Mouse (Mus musculus): Measurements from ENCODE around the gene Gpr18.

- no peak for TF ChIP-seq POLR2A (IDR thresholded peaks at IDR 0.05; ENCODE audit: low read depth, low read length)
- TF ChIP-seq CTCF (IDR thresholded peaks at IDR 0.05; ENCODE audit: extremely low read depth, insufficient read depth, insufficient read length, insufficient replicate concordance), result no peak
Observed at GRCm38 (mm10) chr14:121931594-121931993, 16.0 kb upstream of the Gpr18 start.
